Mouse (Mus musculus) cerebellum, adult 18-20 months (tissue): ENCODE measurements at regions not wholly inside any gene's neighbourhood (a gene's known extent, or its start where the extent isn't known, plus 50 kb on each side); places are given as distances from the start of the nearest gene placed in this dataset.

Experiments
- DNase-seq, 2 experiments: peaks; one replicate each; pipeline ENCODE4 v3.0.0; 2021

DNA sequence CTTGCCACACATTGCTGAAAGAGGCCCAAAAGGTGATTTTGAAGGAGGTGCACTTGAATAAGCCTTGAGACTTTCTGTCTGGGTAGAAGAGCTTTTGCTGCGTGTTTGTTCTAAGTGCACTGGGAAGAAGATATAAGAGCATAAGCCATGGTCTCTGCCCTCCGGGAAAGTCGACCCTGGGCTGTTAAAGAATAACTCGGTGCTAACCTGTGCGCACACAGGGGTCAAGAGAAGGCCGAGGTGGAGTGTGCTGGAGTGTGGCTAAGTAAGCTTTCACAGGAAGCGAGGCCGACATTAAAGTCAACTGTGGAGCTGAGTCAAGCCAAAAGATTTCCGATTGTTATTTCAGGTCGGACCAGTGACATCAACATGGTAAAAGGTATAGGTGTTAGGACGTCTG, 473.0 kb downstream of the Slc4a3 start:
- DNase-seq = no peak

DNA sequence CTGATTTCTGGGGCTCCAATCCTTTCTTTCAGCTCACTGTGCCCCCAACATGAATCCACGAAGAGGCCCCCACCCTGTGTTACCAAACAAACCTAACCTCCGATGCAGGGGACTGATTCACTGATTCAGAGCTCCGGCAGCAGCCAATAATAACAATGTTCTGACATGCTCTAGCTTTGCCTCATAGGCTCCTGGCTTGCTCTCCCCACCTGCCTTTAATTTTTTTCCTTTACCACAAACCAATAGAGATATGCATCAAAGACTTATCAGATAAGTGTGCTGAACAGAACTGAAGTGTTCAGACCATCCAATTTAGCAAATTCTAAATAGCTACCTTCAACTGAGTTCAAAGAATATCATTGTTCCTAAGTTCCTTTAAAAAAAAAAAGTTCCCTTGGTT, 478.6 kb downstream of the Slc4a3 start:
- DNase-seq = no peak

DNA sequence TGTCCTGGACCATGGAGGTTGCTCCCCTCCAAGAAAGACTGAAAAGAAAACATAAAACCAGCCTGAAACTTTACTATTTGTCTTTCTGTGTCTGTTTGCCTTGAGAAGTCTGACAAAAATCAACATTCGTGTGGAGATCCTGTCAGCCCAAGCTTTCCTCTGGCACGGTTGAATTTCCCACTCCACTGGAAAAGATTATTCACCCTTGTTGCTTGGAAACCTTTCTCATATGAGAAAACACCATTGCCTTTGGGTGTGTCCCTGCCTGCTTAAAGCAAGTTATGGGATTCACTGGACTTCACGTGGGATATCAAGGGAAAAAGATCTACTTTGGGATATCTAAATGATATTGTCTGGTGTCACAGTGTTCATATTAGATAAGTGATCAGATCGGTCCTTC, 479.3 kb downstream of the Slc4a3 start:
- DNase-seq = no peak

DNA sequence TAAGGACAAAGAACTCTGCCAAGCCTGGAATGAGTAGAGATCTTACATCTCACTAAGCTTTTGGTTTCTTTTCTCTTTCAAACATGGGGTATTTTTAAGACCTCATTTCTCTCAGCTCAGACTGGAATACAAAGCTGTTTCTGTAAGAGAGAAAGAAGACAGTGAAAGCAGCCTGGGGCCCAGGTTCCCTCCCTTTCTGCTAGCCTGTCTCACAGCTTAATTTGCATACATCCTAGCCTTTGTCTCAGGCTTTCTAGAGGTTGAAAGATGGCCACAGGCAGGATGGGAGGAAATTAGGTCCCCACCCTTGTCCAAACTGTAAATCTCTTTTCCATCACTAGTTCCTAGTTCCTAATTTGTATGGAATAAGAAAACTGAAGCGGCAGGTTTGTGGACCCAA, 483.0 kb downstream of the Slc4a3 start:
- no peak for DNase-seq

DNA sequence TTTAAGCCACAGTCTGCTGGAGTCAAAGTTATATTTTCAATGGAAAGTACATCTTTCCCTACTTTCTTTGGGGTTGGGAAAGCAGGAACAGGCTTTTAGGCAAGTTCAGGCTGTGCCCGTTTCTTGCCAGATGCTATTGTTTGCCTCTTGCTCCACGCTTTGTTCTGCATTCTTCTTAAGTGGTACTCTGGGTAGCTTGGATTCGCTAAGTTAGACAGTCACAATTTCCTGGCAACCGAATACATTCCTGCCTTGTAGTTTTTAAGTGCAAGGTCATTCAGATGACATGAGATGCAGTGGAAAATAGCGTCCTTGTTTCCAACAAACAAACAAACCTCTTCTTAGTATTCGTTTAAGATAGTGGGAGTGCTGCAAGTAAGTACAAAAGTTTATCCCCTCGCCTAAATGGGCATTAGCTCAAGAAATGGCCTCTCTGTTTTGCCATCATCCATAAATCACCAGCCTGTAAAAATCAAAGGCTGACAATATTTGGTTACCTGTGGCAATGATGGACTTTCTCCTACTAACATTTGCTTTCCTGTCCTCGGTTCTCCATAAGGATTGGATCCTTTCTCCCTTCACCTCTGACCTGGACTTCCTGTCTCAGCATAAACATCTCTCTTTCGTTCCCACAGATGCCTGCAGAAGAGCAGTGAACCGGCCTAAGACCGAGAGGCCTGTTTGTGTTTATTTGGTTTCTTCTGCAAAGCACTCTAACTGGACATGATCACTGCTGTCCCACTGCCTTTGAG, 485.3 kb downstream of the Slc4a3 start:
- no peak for DNase-seq

DNA sequence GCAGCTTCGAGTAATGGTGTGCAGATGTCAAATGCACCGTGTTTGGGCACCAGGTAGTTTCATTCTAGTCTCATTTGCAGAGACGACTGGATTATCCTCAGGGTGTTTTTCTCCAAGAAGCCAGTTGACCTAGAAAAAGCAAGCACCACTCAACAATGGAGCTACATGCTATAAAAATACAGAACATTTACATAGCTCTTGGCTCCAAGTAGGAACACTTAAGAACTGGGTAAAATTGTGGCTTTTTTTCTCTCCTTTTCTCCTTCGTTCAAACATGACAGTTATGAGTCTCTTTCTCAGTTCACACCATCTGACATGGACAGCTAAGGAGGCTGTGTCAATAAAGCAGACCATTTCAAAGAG, 485.8 kb downstream of the Slc4a3 start:
- no peak for DNase-seq

DNA sequence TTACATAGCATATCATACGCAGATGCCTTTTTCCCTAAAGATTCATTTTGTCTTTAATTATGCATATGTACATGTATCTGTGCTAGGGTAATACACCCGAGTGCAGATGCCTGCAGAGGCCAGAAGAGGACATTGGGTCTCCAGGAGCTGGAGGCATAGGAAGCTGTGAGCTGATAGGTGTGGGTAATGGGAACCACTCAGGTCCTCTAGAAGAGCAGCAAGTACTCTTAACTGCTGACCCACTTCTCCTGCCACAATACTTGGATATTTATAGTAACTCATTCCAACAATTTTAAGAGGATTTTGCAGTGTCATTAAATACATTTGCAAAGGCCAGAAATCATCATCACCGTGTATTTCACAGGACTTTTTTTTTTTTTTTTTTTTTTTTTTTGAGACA, 486.6 kb downstream of the Slc4a3 start:
- no peak for DNase-seq

DNA sequence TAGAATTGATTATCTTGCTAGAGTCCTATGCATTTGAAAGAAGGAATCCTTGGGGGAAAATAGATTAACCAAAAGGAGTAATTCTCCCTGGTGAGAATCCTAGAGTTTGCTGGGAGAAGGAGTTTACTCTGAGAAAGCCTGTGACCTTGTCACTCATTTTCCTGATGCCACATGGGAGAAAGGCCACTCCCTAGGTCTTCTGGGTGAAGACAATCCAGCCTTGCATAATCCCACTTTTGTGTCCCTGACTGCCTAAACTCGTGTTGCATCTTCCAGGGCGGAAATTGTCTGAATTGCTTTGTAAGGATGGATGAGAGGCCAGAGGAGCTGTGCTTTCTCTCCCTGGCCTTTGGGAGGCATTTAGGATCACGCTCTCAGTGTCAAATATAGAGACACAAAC, 490.2 kb downstream of the Slc4a3 start:
- DNase-seq = no peak

DNA sequence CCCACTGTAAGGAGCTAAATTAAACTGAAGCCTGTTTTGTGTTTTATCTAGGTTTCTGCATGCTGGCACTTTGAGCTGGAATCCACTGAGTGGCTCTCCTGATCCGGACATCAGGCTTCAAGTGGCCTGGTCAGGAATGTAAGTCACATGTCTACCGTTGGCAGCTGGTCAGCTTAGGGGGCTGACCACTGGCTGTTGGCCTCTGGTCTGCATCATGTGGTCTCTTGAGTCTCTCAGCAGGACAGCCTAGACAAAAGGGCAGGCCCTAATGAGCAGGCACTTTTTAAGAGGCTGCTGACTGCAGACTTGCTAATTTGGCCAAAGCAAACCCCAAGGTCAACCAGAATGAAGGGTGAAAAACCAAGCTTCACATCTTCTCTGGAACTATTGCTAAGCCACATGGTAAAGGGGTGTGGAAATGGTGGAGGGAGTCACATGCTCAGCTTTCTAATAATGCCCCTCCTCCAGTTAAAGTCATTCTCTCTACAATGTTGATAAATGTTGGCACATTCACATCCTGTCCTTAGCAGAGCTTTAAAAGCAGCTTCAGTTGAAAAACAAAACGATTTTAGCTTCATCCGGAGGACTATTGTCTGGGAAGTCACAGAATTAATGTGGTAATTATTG, 493.1 kb downstream of the Slc4a3 start:
- peak; percentile 13 to 33 for DNase-seq

DNA sequence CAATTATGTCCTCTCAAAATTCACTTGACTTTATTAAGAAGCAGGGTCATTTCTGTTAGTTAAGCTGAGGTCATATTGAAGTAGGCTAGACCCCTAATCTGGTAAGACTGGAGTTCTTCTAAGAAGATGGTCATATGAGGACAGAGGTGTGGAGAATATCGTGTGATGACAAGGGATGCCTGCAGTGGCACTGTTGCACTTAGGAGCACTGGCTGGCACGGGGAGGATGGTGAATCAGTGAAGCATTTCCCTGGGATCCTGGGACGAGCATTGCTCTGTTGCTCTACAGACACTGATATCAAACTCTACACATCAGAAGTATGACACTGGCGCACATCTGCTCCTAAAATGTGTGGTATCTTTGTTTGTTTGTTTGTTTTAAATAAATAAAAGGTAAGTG, 493.6 kb downstream of the Slc4a3 start:
- no peak for DNase-seq

DNA sequence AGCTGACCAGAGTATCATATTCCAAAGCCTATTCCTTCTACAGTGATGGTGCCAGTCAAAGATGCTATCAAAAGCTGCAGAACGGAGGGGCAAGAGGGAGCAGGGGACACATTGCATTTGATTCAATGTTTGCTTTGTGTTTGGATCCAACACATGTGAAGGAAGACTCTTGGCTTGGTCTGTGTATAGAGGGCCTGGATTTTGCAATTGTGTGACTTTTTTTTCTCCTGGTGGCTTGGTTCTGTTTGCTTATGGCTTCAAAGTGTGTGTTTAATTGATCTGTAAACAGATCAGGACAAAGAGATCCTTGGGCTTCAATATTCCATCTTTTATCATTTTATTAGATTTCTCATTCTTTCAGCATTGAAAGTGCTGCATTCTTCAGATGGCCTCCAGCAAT, 504.2 kb downstream of the Slc4a3 start:
- no peak for DNase-seq

DNA sequence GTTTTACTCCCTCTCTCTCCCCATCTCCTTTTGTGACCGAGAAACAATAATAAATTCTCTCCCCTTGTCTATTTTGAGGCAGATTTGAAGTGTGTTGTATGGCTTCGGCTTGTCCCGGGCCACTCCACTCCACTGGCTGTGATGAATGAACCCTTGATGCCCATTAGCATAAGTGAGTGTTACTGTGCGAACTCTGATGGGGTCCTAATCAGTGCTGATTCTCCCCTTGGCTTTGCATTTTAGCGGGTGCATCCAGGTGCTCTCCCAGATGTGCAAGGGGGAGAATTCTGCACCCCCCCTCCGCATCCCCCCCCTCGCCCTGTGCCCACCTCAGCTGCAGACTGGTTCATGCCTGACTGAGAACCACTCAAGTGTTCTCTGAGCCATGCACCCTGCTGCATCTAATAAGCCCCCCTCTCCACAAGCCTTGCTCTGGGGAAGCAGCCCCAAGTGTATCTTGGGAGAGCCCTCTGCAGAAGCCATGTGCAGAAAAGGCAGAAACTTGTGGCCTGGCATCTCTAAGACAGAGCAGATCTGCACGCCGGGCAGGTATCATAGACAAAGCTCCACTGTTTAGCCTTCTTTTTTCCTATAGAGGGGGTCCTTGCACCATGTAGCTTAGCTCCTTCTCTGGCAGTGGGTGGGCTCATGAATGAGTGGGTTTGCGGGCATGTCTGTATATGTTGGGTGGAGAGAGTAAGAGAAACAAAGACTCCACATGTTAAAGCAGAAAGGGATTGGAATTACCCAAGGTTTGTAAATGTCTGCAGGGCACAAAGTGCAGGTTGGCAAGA, 507.5 kb downstream of the Slc4a3 start:
- no peak for DNase-seq

DNA sequence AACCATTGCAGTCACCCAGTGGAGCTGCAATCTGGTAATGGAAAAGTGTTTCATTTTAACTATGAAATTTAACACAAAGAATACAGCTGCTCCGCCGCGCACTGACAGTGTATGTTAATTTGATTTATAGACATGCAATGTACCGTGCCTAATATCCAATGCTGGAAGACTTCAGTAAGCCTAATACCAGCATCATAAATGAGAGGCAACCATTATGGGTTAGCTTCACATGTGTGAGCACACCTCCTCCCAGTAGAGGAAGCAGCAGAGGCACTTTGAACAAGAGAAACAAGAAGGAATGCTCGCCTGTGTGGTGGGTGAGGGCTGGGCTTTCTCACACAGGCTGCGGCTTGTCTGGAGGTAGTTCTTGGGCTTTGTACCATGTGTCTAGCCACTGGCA, 519.7 kb downstream of the Slc4a3 start:
- no peak for DNase-seq

DNA sequence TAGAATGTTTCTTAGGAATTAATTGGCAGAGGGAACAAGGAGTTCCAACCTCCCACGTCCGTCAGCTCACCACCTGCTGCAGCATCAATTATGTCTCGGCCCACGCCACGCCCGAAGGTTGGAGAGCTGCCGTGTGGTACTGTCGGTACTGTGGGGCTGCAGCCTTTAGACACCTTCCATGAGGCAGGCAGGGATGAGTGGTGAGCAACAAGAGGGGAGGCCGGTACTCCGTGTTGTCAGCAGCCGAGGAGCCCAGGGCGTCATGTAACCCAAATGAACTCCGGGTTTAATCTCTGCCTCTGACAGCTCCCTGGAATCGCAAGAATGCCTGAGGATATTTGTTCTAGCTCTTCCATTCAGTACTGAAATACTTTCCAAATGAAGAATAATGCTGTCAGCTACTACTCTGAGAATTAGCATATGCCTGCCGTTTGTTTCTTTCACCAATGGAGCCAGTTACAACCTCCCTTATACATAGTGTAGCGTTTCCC, 524.8 kb downstream of the Slc4a3 start:
- no peak for DNase-seq

DNA sequence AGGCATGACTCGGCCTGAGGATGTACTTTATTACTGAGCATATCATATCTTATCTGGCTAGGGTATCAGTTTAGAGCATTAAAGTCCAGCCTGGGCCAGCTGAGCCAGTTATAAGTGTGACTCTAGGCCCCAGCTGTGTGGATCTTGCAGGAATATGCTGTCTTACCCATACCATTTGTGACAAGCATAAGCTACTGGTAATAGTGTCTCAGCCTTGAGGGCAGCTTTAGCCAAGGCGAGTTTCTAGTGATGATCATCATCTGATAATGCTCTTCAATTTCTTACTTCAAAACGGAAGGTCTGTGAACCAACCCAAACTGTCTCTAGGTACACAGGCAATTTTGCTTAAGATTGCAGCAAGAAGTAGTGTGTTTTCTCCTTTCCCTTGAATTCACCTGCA, 529.1 kb downstream of the Slc4a3 start:
- DNase-seq = no peak

DNA sequence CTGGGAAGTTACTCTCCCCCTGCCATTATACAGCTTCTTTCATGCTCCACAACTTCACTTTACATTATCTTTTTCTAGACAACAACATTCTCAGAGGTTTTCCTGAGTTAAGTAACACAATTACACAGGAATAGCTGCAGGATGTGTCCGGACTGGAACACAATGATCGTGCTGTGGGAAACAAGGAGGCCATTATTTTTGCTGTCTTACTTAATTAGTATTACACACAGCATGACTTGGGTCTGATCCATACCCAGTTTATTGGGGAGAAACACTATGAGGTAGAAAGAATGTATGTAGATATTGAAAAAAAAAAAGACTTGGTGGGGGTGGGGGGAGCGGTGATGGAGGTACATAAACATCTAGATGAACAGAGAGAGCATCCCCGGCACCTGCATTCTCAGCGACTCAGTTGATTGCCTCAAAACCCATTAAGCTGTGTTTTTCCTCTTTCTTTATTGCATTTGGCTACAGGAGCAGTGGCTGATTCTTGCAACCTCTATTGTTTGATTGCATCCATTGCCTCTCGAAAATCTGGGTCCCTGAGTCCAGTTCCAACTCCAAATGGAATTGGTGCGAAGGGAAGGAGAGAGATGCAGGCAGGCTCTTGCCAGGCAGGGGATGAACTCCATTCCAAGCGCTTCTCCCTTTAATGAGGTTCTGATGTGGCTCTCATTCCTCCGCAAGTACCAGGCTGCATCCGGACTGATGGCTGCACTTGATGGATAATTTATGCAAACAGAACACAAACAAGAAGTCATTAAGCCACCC, 529.8 kb downstream of the Slc4a3 start:
- DNase-seq = no peak

DNA sequence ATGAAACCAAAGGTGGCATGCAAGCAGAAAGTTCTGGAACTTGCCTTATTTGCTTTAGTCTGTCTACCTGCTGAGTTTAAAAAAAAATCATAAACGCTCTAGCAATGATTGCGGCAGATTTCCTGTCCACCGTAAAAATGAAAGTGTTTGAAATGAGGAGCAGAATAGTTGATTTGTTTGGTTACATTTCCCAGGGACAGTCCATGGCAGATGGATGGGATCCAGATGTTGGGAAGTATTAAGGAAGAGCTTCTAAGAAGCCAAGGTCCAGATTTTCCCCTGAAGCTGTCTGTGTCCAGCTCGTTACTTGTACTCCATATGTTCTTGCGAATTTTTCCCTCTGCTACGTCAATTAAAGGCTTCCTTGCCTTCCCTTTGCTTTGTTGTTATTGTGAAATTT, 534.2 kb downstream of the Slc4a3 start:
- DNase-seq = no peak

DNA sequence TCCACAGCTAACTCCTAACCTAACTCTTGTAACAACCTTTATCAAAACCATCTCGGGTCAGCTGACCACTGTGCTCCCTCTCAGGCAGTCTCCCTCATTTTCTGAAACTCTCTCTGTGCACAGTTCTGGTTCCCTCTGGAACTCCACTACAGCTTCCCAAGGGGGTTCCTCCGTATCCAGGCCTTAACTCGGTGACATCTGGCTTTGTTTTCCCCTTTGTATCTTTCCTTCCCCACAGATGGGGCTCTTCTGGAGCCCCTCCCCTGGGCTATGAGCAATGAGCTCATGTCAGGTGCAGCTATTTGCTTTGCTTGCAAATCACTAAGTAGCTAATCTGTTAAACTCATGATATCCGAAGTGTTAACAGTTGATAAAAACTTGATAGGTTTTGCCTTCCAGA, 535.6 kb downstream of the Slc4a3 start:
- no peak for DNase-seq

DNA sequence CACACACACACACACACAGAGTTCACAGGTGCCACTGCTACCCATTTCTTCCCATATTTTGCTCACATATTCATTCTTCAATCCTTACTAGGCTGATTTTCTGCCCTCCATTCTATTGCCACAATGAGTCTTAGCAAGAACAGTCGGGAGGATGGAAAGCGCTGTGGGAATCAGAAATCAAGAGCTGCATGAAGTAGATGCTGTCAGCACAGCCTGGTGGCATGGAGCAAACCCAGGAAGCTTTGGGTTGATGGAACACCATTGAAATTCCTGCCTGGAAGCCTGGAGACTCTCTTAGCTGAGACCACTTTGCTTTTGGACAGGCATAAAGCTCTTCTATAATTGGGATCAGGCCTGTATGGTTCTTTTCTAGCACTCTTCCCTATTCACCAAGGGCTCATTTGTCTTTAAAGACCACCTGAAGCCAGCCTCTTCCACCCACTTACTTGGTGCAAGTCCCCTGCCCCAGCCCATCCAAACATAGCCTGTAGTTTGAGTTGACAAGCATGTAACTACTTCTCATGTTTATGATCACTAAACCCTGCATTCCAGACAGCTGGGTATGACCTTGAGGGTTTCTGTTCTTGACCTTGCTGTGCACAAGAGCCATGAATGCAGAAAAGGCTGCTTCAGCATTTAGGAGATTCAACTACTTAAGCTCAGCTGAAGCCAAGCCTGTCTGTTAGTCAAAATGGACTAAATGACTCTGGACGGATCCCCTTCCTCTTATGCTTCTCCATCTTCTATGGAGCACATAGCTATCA, 537.4 kb downstream of the Slc4a3 start:
- DNase-seq = no peak

DNA sequence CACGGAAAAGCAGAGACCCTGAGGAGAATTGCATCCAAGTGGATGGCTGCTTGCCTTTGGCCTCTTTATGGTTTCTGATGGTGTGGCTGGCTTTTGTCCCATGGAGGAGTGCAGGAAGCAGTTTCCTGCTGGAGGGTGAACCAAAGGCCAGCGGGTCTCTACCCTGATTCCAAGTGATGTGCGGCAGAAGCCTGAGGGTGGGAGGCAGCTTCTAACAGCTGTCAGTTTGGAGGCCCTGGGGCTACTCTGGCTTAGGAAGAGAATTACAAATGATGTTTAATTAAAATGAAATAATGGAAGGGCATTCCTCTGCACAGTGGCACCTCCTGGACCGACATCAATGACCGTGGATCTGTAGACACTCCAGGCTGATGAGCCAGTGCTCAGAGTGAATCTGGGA, 545.0 kb downstream of the Slc4a3 start:
- no peak for DNase-seq

DNA sequence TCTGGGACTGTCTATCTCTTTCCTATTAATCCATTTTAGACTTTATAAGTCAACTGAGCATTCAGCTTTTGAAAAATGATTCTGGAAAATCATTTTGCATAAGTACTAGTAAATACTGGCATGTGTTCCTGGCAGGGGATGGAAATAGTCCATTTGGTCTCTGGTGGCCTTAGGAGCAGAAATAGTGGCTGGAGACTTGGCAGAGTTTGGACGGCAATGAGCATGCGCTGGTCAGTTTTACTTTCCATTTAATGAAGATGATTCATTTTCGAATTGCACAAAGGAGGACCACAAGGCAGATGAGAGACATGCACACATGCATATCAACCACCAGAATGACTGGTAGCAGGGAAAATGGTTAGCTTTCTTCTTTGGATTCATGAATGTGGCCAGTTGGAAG, 567.2 kb downstream of the Slc4a3 start:
- no peak for DNase-seq

DNA sequence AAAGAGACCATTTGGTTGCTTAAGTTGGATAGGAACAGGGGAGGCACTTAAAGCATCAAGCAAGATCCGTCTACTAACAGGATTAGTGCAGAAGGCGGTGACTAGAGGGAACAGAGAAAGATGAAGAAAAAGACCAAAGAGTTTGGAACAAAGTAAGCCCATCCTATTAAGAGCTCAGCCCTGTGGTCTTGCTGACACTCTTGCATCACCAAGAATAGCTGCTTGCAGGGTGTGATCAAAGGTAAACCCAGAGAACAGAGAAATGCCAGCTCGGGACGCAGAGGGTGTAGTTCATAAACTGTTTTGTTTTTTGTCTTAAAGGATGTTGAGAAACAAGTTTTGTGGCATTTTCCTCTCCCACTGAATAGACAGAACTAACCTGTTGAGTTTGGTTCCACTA, 574.8 kb downstream of the Slc4a3 start:
- DNase-seq = no peak

DNA sequence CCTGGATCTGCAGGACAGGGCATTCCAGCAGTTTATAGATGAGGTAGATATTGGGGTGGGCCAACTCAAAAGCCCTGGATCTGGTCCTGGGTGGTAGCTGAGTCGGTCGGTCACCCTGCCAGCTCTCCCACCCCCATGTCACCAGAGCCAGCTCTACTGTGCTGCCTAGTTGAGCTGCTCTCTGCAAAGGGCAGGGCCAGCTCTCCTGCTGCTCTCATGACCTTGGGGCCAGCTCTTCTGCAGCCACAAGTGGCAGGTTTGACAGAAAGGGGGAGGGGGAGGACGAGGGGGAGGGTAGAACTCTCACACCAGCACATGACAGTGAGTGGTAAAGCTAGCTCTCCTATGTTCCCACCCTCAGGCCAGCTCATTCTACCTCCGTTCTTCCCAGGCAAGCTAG, 584.3 kb downstream of the Slc4a3 start:
- no peak for DNase-seq
